Mouse (Mus musculus) liver, embryonic 14.5 days (tissue): ENCODE measurements at regions not wholly inside any gene's neighbourhood (a gene's known extent, or its start where the extent isn't known, plus 50 kb on each side); places are given as distances from the start of the nearest gene placed in this dataset.

ENCODE experiments used
- ATAC-seq: fragments of 200-750 bp; cut with Nextera tagmentation; 2 replicates; pipeline ENCODE4 v1.8.0; 2017; ENCODE audit warnings: moderate number of reproducible peaks, mild to moderate bottlenecking, moderate library complexity; ENCODE audit not compliant: insufficient read depth
- DNase-seq, 3 experiments: peaks; one replicate each; pipeline ENCODE4 v3.0.0-alpha.2; 2012 to 2013; ENCODE audit warnings: low read depth in 3 of 3, low spot score in 3 of 3
- H3K27ac ChIP-seq: fragments of 300-500 bp; sonication (generic); 2 replicates; pipeline ENCODE4 v1.5.1; 2014; ENCODE audit warnings: moderate library complexity, mild to moderate bottlenecking, control low read depth, inconsistent platforms
- H3K27me3 ChIP-seq: fragments of 300-500 bp; sonication (generic); 2 replicates; pipeline ENCODE4 v1.6.1; 2014; ENCODE audit warnings: mild to moderate bottlenecking, low read length, moderate library complexity; ENCODE audit not compliant: control insufficient read depth, insufficient read depth
- H3K36me3 ChIP-seq: fragments of 300-500 bp; sonication (generic); replicated peaks from 2 replicates; pipeline ENCODE4 v1.6.1; 2014; ENCODE audit warnings: low read depth; ENCODE audit not compliant: control insufficient read depth, insufficient read depth
- H3K4me1 ChIP-seq, 2 experiments: fragments of 200-500 bp in 1 of 2; fragments of 300-500 bp in 1 of 2; sonication (generic) in 1 of 2; replicated peaks; 2 replicates each; pipeline ENCODE4 v1.6.1; 2012 to 2014; ENCODE audit warnings: antibody characterized with exemption in 1 of 2, inconsistent platforms in 1 of 2, low read length in 1 of 2; ENCODE audit not compliant: control insufficient read depth in 2 of 2, insufficient read depth in 2 of 2
- H3K4me2 ChIP-seq: fragments of 300-500 bp; sonication (generic); 2 replicates; pipeline ENCODE4 v1.6.1; 2014; ENCODE audit warnings: low read depth, mild to moderate bottlenecking, control low read depth, moderate library complexity
- H3K4me3 ChIP-seq, 2 experiments: fragments of 200-500 bp in 1 of 2; fragments of 300-500 bp in 1 of 2; sonication (generic) in 1 of 2; 2 replicates each; pipeline ENCODE4 v1.5.1; 2012 to 2014; ENCODE audit warnings: low read depth in 2 of 2, low read length in 2 of 2, mild to moderate bottlenecking in 2 of 2, control low read depth in 1 of 2, inconsistent platforms in 1 of 2, moderate library complexity in 1 of 2; ENCODE audit not compliant: insufficient read depth in 1 of 2
- H3K9ac ChIP-seq: fragments of 300-500 bp; sonication (generic); replicated peaks from 2 replicates; pipeline ENCODE4 v1.6.1; 2014; ENCODE audit warnings: mild to moderate bottlenecking, control low read depth, moderate library complexity
- H3K9me3 ChIP-seq: fragments of 300-500 bp; sonication (generic); 2 replicates; pipeline ENCODE4 v1.6.1; 2016; ENCODE audit warnings: low read length, mixed read lengths; ENCODE audit not compliant: control insufficient read depth
- CTCF ChIP-seq: IDR thresholded peaks from 2 replicates; pipeline ENCODE4 v1.5.1; 2016; ENCODE audit warnings: antibody characterized with exemption, low read depth, control low read depth
- EP300 ChIP-seq: IDR thresholded peaks from 2 replicates; pipeline ENCODE4 v1.6.1; 2016; ENCODE audit warnings: antibody characterized with exemption, low read depth
- WGBS: fragments of 180-500 bp; shearing (Covaris S2); extraction: QIAGEN DNeasy Blood & Tissue Kit; methylation state at CpG from one replicate; pipeline ENCODE4 v1.1.7; 2014; ENCODE audit not compliant: insufficient replicate concordance; 5-methylcytosine and 5-hydroxymethylcytosine counted together

GRCm38 (mm10) chr13:35486125-35486524, 173.5 kb upstream of the Cdyl start:
- Histone ChIP-seq H3K27ac (no peak overlapping the region), H3K4me2 (no peak overlapping the region), H3K9me3 (no peaks in the 10 kb centered on the region), H3K27me3 (no peaks in the 10 kb centered on the region), H3K9ac (no peak overlapping the region), H3K36me3 (no peaks in the 10 kb centered on the region), H3K4me3 (no peak overlapping the region), H3K4me1 (no peaks in the 10 kb centered on the region)
- ATAC-seq, result no peak
- DNase-seq, result no peak
- TF ChIP-seq CTCF, result no peak
- 74% methylated on average over 4 of the region's 4 CpGs for WGBS

GRCm38 (mm10) chr13:35499776-35500175, 159.9 kb upstream of the Cdyl start:
- Histone ChIP-seq H3K27me3 (no peaks in the 10 kb centered on the region), H3K9me3 (no peaks in the 10 kb centered on the region), H3K4me1 (no peaks in the 10 kb centered on the region), H3K4me3 (no peak overlapping the region), H3K27ac (no peak overlapping the region), H3K9ac (no peak overlapping the region), H3K4me2 (no peak overlapping the region), H3K36me3 (no peaks in the 10 kb centered on the region)
- 64% methylated on average over 2 of the region's 2 CpGs for WGBS
- ATAC-seq (no peak), DNase-seq (no peak)
- TF ChIP-seq EP300 (no peak), CTCF (no peak)

DNA sequence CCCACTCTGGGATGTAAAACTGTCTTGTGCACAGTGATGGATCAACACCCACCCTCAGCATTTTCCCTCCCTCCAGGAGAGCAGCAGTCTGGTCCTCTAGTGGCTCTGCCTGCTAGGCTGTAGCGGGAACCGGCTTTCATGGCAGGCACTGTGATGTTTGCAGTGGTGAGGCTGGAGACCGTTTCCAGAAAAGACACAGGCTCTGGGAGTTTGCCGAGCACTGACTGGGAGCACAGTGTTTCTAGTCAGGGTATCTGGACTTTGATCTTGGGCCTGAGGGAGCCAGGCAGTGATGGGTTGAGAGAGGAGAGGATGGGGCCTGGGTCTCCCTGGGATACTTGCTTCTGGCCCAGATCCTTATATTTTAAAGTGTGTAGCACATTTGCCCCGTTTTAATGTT, 158.7 kb upstream of the Cdyl start:
- ATAC-seq, result no peak
- no peak overlapping the region for H3K4me2 ChIP-seq
- 54% methylated on average over 5 of the region's 5 CpGs for WGBS

DNA sequence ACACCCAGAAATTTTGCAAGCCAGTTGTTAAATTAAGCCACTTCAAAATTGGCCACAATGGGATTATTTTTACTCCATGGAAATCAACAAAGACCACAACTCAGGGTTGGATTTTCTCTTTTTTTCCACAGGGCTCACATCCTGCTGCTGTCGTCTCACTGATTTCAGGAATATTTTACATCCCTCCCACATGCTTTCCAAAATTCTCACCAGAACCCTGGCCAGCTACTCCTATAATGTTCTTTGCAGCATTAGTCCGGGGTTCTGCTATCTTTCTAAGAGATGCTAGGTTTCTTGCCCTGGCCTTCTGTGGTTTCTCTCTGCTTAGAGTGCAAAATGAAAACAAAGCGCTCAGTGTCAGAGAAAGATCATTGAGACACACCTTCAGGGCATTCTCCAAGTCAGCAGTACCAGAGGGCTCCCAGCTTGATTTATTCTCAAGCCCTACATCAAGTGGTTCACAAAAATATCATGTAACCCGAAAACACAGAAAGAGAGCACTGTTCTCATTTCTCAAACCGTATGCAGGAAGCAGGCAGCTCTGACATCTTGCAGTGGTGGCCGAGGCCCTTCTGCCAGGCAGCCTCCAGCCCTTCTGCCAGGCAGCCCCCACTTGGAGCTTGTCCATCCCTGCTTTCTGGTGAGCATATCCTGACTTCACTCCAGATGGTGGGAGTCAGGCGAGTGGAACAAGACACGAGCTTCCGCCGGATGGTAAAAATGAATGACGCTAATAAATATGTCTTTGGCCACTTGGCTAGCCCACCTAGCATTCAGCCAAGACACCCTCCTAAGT, 158.1 kb upstream of the Cdyl start:
- Histone ChIP-seq H3K27me3 (no peaks in the 10 kb centered on the region), H3K4me2 (no peak overlapping the region), H3K27ac (no peak overlapping the region), H3K4me3 (no peak overlapping the region), H3K9me3 (no peaks in the 10 kb centered on the region), H3K36me3 (no peaks in the 10 kb centered on the region), H3K4me1 (no peaks in the 10 kb centered on the region), H3K9ac (no peak overlapping the region)
- 66% methylated on average over 11 of the region's 11 CpGs for WGBS
- no peak for ATAC-seq
- no peak for DNase-seq
- no peak for TF ChIP-seq EP300
- TF ChIP-seq CTCF, result no peak

More for the DNA sequence above, 158.7 kb upstream of the Cdyl start:
- no peak overlapping the region for H3K27ac ChIP-seq
- H3K9ac ChIP-seq, result no peak overlapping the region
- no peaks in the 10 kb centered on the region for H3K36me3 ChIP-seq
- H3K9me3 ChIP-seq, result no peaks in the 10 kb centered on the region
- H3K4me3 ChIP-seq, result no peak overlapping the region
- DNase-seq, result no peak
- H3K27me3 ChIP-seq, result no peaks in the 10 kb centered on the region
- no peaks in the 10 kb centered on the region for H3K4me1 ChIP-seq
- TF ChIP-seq CTCF (no peak), EP300 (no peak)

DNA sequence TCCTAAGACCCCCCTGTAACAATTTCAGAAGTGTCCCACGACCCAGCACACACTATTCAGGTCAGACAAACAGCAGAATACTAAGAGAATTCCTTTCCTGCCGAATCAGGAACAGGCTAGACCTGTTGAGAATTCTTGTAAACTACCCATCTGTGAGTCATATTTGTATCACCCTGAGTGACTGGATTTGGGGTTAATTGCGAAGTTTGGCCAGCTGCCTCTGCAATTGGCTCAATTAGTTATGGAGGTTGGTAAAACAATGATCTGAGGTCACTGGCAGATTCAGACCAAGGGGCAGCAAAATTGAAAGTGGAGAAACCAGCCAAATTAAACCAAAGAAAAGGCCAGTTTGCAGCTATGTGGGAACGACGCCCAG, 157.5 kb upstream of the Cdyl start:
- Histone ChIP-seq H3K9me3 (no peaks in the 10 kb centered on the region), H3K9ac (no peak overlapping the region), H3K27me3 (no peaks in the 10 kb centered on the region), H3K4me2 (no peak overlapping the region), H3K4me1 (no peaks in the 10 kb centered on the region), H3K36me3 (no peaks in the 10 kb centered on the region), H3K27ac (no peak overlapping the region), H3K4me3 (no peak overlapping the region)
- WGBS, result 53% methylated on average over 5 of the region's 5 CpGs
- no peak for ATAC-seq
- TF ChIP-seq CTCF (no peak), EP300 (no peak)
- DNase-seq, result no peak
